Mouse (Mus musculus): Measurements from ENCODE around the gene Tmtc1. TPM values are rescaled to one million over a fixed set of nuclear protein-coding genes. Genes with fewer than 3 reads are reported as not detected.
A peak's percentile ranks its signal among the peaks of the same experiment; 100 is the strongest.

The Tmtc1 gene
- total RNA-seq, 1 experiment = 5.8 TPM

DNA sequence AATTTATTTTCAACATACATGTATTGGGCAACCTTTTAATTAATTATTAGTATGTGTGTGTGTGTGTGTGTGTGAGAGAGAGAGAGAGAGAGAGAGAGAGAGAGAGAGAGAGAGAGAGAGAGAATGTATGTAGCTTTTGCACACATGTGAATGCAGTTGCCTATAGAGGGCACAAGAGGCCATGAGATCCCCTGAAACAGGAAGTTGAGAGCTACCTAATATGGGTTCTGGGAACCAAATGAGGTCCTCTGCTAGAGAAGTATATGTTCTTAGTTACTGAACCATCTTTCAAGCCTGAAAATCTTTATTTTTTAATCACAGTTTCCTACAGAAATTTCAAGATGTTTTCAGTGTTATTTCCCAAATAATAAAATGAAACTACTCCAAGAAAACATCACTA is 30.6 kb downstream of the Tmtc1 start:
- H3K9me3 ChIP-seq (ENCODE audit: control insufficient read depth, insufficient read depth, low read depth, low read length) = no peaks in the 10 kb centered on the region
- no peaks in the 10 kb centered on the region for H3K4me1 ChIP-seq (ENCODE audit: control insufficient read depth in 2 of 2, insufficient read depth in 2 of 2, low read length in 2 of 2, poor library complexity in 1 of 2)
- in situ Hi-C loops (cut with MboI; ENCODE audit: low sequenced_read_pairs in 2 of 2, unreplicated experiment in 2 of 2) = no loop called here
- no peak overlapping the region for H3K4me3 ChIP-seq (ENCODE audit: insufficient read depth in 1 of 2, low read depth in 1 of 2, low read length in 2 of 2, poor library complexity in 1 of 2, severe bottlenecking in 1 of 2)
- no peak for TF ChIP-seq CHD2 (IDR thresholded peaks at IDR 0.05; ENCODE audit: low read depth, low read length)
- TF ChIP-seq MAFK (IDR thresholded peaks at IDR 0.05; ENCODE audit: insufficient read depth, low read depth, low read length) = no peak
- no peak for TF ChIP-seq ZNF384 (IDR thresholded peaks at IDR 0.05; ENCODE audit: low read depth, low read length)
- TF ChIP-seq HCFC1 (IDR thresholded peaks at IDR 0.05; ENCODE audit: borderline replicate concordance, insufficient read depth, low read length) = no peak
- TF ChIP-seq ZC3H11A (IDR thresholded peaks at IDR 0.05; ENCODE audit: borderline replicate concordance, low read depth, low read length) = no peak
- H3K9ac ChIP-seq (ENCODE audit: insufficient read depth, low read depth, low read length, poor library complexity, severe bottlenecking) = no peak overlapping the region
- DNase-seq (ENCODE audit: low read depth, low spot score) = no peak
- no peaks in the 10 kb centered on the region for H3K36me3 ChIP-seq (ENCODE audit: control insufficient read depth, insufficient read depth, low read length, poor library complexity, severe bottlenecking)
- no peak overlapping the region for H3K27ac ChIP-seq (ENCODE audit: insufficient read depth, low read depth, low read length, poor library complexity, severe bottlenecking)

DNA sequence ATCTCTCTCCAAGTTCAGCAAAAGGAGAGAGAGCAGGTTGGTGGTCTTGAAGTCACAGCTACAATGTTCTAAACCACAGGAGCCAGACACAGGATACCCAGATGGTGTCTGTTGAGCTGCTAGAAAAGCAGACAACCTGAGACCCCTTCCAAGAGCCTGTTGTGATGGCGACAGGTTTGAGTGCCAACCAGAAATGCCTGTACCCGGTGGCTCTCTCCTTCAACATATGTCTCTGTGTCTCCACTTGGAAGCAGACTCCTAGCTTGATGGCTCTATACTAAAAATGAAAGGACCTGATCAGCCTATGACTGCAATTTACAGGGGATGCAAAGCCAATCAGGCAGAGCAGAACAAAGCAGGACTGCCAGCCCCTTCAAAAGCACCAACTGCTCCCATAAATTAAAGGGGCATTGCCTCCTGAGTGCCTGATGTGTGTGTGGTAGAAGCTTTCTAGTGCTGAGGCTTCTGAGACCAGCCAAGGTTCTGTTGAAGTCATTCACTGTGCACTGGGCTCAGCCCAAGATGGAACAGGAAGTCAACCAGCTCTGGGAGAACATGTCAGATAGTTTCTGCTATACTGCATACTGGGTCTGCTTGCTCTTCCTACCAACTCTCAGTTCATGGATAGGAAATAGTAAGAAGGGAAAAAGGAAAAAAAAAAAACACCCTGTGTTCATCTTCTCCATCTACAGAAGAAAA is 37.2 kb downstream of the Tmtc1 start:
- no peak overlapping the region for H3K9ac ChIP-seq (ENCODE audit: insufficient read depth, low read depth, low read length, poor library complexity, severe bottlenecking)
- H3K9me3 ChIP-seq (ENCODE audit: control insufficient read depth, insufficient read depth, low read depth, low read length) = no peaks in the 10 kb centered on the region
- in situ Hi-C loops (cut with MboI; ENCODE audit: low sequenced_read_pairs in 2 of 2, unreplicated experiment in 2 of 2) = no loop called here
- H3K27ac ChIP-seq (ENCODE audit: insufficient read depth, low read depth, low read length, poor library complexity, severe bottlenecking) = no peak overlapping the region
- H3K4me1 ChIP-seq (ENCODE audit: control insufficient read depth in 2 of 2, insufficient read depth in 2 of 2, low read length in 2 of 2, poor library complexity in 1 of 2) = no peaks in the 10 kb centered on the region
- H3K36me3 ChIP-seq (ENCODE audit: control insufficient read depth, insufficient read depth, low read length, poor library complexity, severe bottlenecking) = no peaks in the 10 kb centered on the region
- no peak for TF ChIP-seq ZC3H11A (IDR thresholded peaks at IDR 0.05; ENCODE audit: borderline replicate concordance, low read depth, low read length)
- TF ChIP-seq ZNF384 (IDR thresholded peaks at IDR 0.05; ENCODE audit: low read depth, low read length) = no peak
- no peak for TF ChIP-seq CHD2 (IDR thresholded peaks at IDR 0.05; ENCODE audit: low read depth, low read length)
- TF ChIP-seq MAFK (IDR thresholded peaks at IDR 0.05; ENCODE audit: insufficient read depth, low read depth, low read length) = no peak
- TF ChIP-seq HCFC1 (IDR thresholded peaks at IDR 0.05; ENCODE audit: borderline replicate concordance, insufficient read depth, low read length) = no peak
- DNase-seq (ENCODE audit: low read depth, low spot score) = no peak
- no peak overlapping the region for H3K4me3 ChIP-seq (ENCODE audit: insufficient read depth in 1 of 2, low read depth in 1 of 2, low read length in 2 of 2, poor library complexity in 1 of 2, severe bottlenecking in 1 of 2)

DNA sequence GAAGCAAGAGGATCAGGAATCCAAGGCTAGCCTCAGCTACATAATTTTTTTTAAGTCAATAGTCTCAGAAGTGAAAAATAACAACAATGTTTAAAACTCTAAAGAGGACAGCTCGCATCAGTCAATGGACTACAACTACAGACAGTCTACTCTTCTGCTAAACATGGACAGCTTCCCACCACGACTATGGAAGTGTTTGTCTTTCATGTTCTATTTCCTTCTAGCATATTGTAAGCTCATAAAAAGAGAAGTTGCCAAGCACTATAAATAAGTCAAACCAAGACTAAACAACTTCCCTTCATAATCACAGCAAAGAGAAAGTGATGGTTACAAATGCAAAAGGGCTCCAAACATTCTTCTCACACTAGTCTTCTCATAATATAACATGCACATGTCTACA is 38.6 kb downstream of the Tmtc1 start:
- Histone ChIP-seq H3K4me3 (ENCODE audit: insufficient read depth in 1 of 2, low read depth in 1 of 2, low read length in 2 of 2, poor library complexity in 1 of 2, severe bottlenecking in 1 of 2) (no peak overlapping the region), H3K9me3 (ENCODE audit: control insufficient read depth, insufficient read depth, low read depth, low read length) (no peaks in the 10 kb centered on the region), H3K9ac (ENCODE audit: insufficient read depth, low read depth, low read length, poor library complexity, severe bottlenecking) (no peak overlapping the region), H3K27ac (ENCODE audit: insufficient read depth, low read depth, low read length, poor library complexity, severe bottlenecking) (no peak overlapping the region), H3K36me3 (ENCODE audit: control insufficient read depth, insufficient read depth, low read length, poor library complexity, severe bottlenecking) (no peaks in the 10 kb centered on the region), H3K4me1 (ENCODE audit: control insufficient read depth in 2 of 2, insufficient read depth in 2 of 2, low read length in 2 of 2, poor library complexity in 1 of 2) (no peaks in the 10 kb centered on the region)
- no peak for TF ChIP-seq HCFC1 (IDR thresholded peaks at IDR 0.05; ENCODE audit: borderline replicate concordance, insufficient read depth, low read length)
- no peak for TF ChIP-seq MAFK (IDR thresholded peaks at IDR 0.05; ENCODE audit: insufficient read depth, low read depth, low read length)
- no peak for TF ChIP-seq ZNF384 (IDR thresholded peaks at IDR 0.05; ENCODE audit: low read depth, low read length)
- in situ Hi-C loops (cut with MboI; ENCODE audit: low sequenced_read_pairs in 2 of 2, unreplicated experiment in 2 of 2) = no loop called here
- DNase-seq (ENCODE audit: low read depth, low spot score) = no peak

DNA sequence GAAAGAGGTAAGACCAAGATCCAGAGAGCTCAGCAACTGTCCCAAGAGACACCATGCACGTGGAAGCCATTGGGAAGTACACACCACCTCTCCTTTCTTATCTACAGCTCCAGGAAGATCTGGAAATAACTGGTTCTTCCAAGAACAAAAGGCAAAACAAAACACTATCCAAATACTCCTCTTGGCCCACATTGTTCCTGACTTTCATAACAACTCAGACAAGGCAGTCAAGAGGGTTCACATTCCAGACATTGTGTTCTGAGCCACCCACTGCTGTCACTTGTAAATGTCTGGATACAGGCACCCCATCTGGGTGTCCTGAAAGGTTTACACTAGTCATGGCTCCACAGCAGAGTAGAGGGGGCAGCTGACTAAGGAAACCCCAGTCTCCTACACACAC is 39.7 kb downstream of the Tmtc1 start:
- DNase-seq (ENCODE audit: low read depth, low spot score) = peak; percentile 40
- Histone ChIP-seq H3K9me3 (ENCODE audit: control insufficient read depth, insufficient read depth, low read depth, low read length) (no peaks in the 10 kb centered on the region), H3K4me3 (ENCODE audit: insufficient read depth in 1 of 2, low read depth in 1 of 2, low read length in 2 of 2, poor library complexity in 1 of 2, severe bottlenecking in 1 of 2) (no peak overlapping the region), H3K27ac (ENCODE audit: insufficient read depth, low read depth, low read length, poor library complexity, severe bottlenecking) (no peak overlapping the region), H3K9ac (ENCODE audit: insufficient read depth, low read depth, low read length, poor library complexity, severe bottlenecking) (no peak overlapping the region), H3K4me1 (ENCODE audit: control insufficient read depth in 2 of 2, insufficient read depth in 2 of 2, low read length in 2 of 2, poor library complexity in 1 of 2) (no peaks in the 10 kb centered on the region), H3K36me3 (ENCODE audit: control insufficient read depth, insufficient read depth, low read length, poor library complexity, severe bottlenecking) (no peaks in the 10 kb centered on the region)
- TF ChIP-seq HCFC1 (IDR thresholded peaks at IDR 0.05; ENCODE audit: borderline replicate concordance, insufficient read depth, low read length) = no peak
- no peak for TF ChIP-seq ZNF384 (IDR thresholded peaks at IDR 0.05; ENCODE audit: low read depth, low read length)
- TF ChIP-seq ZC3H11A (IDR thresholded peaks at IDR 0.05; ENCODE audit: borderline replicate concordance, low read depth, low read length) = no peak
- peak; percentile 52; the same call in 1 of the 2 replicates for TF ChIP-seq MAFK (IDR thresholded peaks at IDR 0.05; ENCODE audit: insufficient read depth, low read depth, low read length)
- no peak for TF ChIP-seq CHD2 (IDR thresholded peaks at IDR 0.05; ENCODE audit: low read depth, low read length)
- in situ Hi-C loops (cut with MboI; ENCODE audit: low sequenced_read_pairs in 2 of 2, unreplicated experiment in 2 of 2) = no loop called here

DNA sequence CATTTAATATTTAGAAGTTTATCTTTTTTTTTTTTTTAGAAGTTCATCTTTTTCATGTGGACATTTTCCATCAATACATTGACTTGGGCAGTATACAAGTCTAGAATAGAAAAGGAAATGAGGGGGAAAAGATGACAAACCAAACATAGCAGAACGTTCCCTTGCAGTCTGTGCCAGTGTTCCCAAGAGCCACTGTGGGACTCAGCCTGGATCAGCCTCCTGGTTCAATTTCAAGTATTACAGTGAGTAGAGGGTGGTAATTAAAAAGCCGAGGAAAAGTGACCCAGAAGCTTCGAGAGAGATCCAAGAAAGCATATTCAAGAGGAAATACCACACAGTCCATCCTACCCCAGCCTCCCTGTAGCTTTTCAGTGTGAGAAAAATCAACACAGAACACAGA is 40.4 kb downstream of the Tmtc1 start:
- Histone ChIP-seq H3K4me1 (ENCODE audit: control insufficient read depth in 2 of 2, insufficient read depth in 2 of 2, low read length in 2 of 2, poor library complexity in 1 of 2) (no peaks in the 10 kb centered on the region), H3K9ac (ENCODE audit: insufficient read depth, low read depth, low read length, poor library complexity, severe bottlenecking) (no peak overlapping the region), H3K9me3 (ENCODE audit: control insufficient read depth, insufficient read depth, low read depth, low read length) (no peaks in the 10 kb centered on the region), H3K36me3 (ENCODE audit: control insufficient read depth, insufficient read depth, low read length, poor library complexity, severe bottlenecking) (no peaks in the 10 kb centered on the region), H3K27ac (ENCODE audit: insufficient read depth, low read depth, low read length, poor library complexity, severe bottlenecking) (no peak overlapping the region), H3K4me3 (ENCODE audit: insufficient read depth in 1 of 2, low read depth in 1 of 2, low read length in 2 of 2, poor library complexity in 1 of 2, severe bottlenecking in 1 of 2) (no peak overlapping the region)
- in situ Hi-C loops (cut with MboI; ENCODE audit: low sequenced_read_pairs in 2 of 2, unreplicated experiment in 2 of 2) = no loop called here
- no peak for DNase-seq (ENCODE audit: low read depth, low spot score)
- TF ChIP-seq ZC3H11A (IDR thresholded peaks at IDR 0.05; ENCODE audit: borderline replicate concordance, low read depth, low read length) = no peak
- no peak for TF ChIP-seq ZNF384 (IDR thresholded peaks at IDR 0.05; ENCODE audit: low read depth, low read length)
- no peak for TF ChIP-seq HCFC1 (IDR thresholded peaks at IDR 0.05; ENCODE audit: borderline replicate concordance, insufficient read depth, low read length)
- no peak for TF ChIP-seq CHD2 (IDR thresholded peaks at IDR 0.05; ENCODE audit: low read depth, low read length)
- no peak for TF ChIP-seq MAFK (IDR thresholded peaks at IDR 0.05; ENCODE audit: insufficient read depth, low read depth, low read length)

Data from ES-E14 (cell line).